Mouse (Mus musculus): ENCODE data around the gene Tmem136. TPM values are rescaled to one million over a fixed set of nuclear protein-coding genes. Genes with fewer than 3 reads are reported as not detected.

The Tmem136 gene
- polyA plus RNA-seq, 1 experiment from 2014 or later: 10.7 TPM

GRCm38 (mm10) chr9:43094828-43095227 lies 21.5 kb downstream of the Tmem136 start:
- H3K27ac ChIP-seq: no peak overlapping the region
- H3K4me2 ChIP-seq (replicated peaks): no peak overlapping the region
- no peak for ATAC-seq (ENCODE audit: low FRiP score)
- no peaks in the 10 kb centered on the region for H3K27me3 ChIP-seq
- no peak overlapping the region for H3K9ac ChIP-seq
- H3K36me3 ChIP-seq: no peaks in the 10 kb centered on the region
- no peak overlapping the region for H3K4me3 ChIP-seq
- H3K9me3 ChIP-seq (replicated peaks): no peaks in the 10 kb centered on the region
- H3K4me1 ChIP-seq: 0 out of 2 replicates have a peak, but pooled peaks cover 3% of the 10 kb centered on the region
- 94% methylated on average over 4 of the region's 4 CpGs for WGBS

- H3K4me1 ChIP-seq: 0 out of 2 replicates have a peak, but pooled peaks cover 4% of the 10 kb centered on the region
- 85% methylated on average over 3 of the region's 3 CpGs for WGBS
- no peak for ATAC-seq (ENCODE audit: low FRiP score)
Observed at GRCm38 (mm10) chr9:43093803-43094202, 22.6 kb downstream of the Tmem136 start.

GRCm38 (mm10) chr9:43085686-43086285 lies 30.6 kb downstream of the Tmem136 start:
- Histone ChIP-seq H3K9me3 (replicated peaks) (no peaks in the 10 kb centered on the region), H3K4me1 (peaks cover 6% of the 10 kb centered on the region; the same call in 1 of the 2 replicates), H3K27me3 (no peaks in the 10 kb centered on the region), H3K36me3 (no peaks in the 10 kb centered on the region), H3K4me3 (no peak overlapping the region), H3K9ac (no peak overlapping the region), H3K4me2 (replicated peaks) (no peak overlapping the region), H3K27ac (no peak overlapping the region)
- 87% methylated on average over 1 of the region's 1 CpGs for WGBS
- no peak for ATAC-seq (ENCODE audit: low FRiP score)

More at GRCm38 (mm10) chr9:43093803-43094202, 22.6 kb downstream of the Tmem136 start:
- no peak overlapping the region for H3K4me2 ChIP-seq (replicated peaks)
- H3K9me3 ChIP-seq (replicated peaks): no peaks in the 10 kb centered on the region
- H3K9ac ChIP-seq: no peak overlapping the region
- H3K4me3 ChIP-seq: no peak overlapping the region
- no peak overlapping the region for H3K27ac ChIP-seq
- H3K36me3 ChIP-seq: no peaks in the 10 kb centered on the region
- H3K27me3 ChIP-seq: no peaks in the 10 kb centered on the region

- ATAC-seq (ENCODE audit: low FRiP score): no peak
- Histone ChIP-seq H3K9me3 (replicated peaks) (no peaks in the 10 kb centered on the region), H3K36me3 (no peaks in the 10 kb centered on the region), H3K27ac (no peak overlapping the region), H3K4me3 (no peak overlapping the region), H3K4me2 (replicated peaks) (no peak overlapping the region), H3K4me1 (peaks cover 5% of the 10 kb centered on the region; the same call in 1 of the 2 replicates), H3K9ac (no peak overlapping the region), H3K27me3 (no peaks in the 10 kb centered on the region)
- WGBS: 83% methylated on average over 7 of the region's 7 CpGs
Observed at GRCm38 (mm10) chr9:43084496-43085362, 31.6 kb downstream of the Tmem136 start.

GRCm38 (mm10) chr9:43083441-43084055 lies 32.8 kb downstream of the Tmem136 start:
- Histone ChIP-seq H3K4me1 (peaks cover 3% of the 10 kb centered on the region; the same call in 1 of the 2 replicates), H3K9me3 (replicated peaks) (no peaks in the 10 kb centered on the region), H3K36me3 (no peaks in the 10 kb centered on the region), H3K27ac (no peak overlapping the region), H3K27me3 (no peaks in the 10 kb centered on the region), H3K9ac (no peak overlapping the region), H3K4me3 (no peak overlapping the region), H3K4me2 (replicated peaks) (no peak overlapping the region)
- 32% methylated on average over 7 of the region's 7 CpGs for WGBS
- ATAC-seq (ENCODE audit: low FRiP score): no peak

GRCm38 (mm10) chr9:43078711-43079110 lies 37.7 kb downstream of the Tmem136 start:
- no peak overlapping the region for H3K4me2 ChIP-seq (replicated peaks)
- no peaks in the 10 kb centered on the region for H3K36me3 ChIP-seq
- H3K4me3 ChIP-seq: no peak overlapping the region
- H3K9me3 ChIP-seq (replicated peaks): no peaks in the 10 kb centered on the region
- H3K27ac ChIP-seq: no peak overlapping the region
- H3K9ac ChIP-seq: no peak overlapping the region
- H3K27me3 ChIP-seq: no peaks in the 10 kb centered on the region
- 87% methylated on average over 3 of the region's 3 CpGs for WGBS
- ATAC-seq (ENCODE audit: low FRiP score): no peak
- peaks cover 6% of the 10 kb centered on the region; the same call in 1 of the 2 replicates for H3K4me1 ChIP-seq

GRCm38 (mm10) chr9:43076163-43076562 lies 40.2 kb downstream of the Tmem136 start:
- Histone ChIP-seq H3K4me2 (replicated peaks) (no peak overlapping the region), H3K27me3 (no peaks in the 10 kb centered on the region), H3K9ac (no peak overlapping the region), H3K4me3 (no peak overlapping the region), H3K9me3 (replicated peaks) (no peaks in the 10 kb centered on the region), H3K27ac (no peak overlapping the region), H3K36me3 (no peaks in the 10 kb centered on the region), H3K4me1 (peaks cover 7% of the 10 kb centered on the region; the same call in 1 of the 2 replicates)
- 73% methylated on average over 7 of the region's 7 CpGs for WGBS
- no peak for ATAC-seq (ENCODE audit: low FRiP score)

- Histone ChIP-seq H3K27ac (no peak overlapping the region), H3K27me3 (no peaks in the 10 kb centered on the region), H3K9ac (no peak overlapping the region), H3K4me3 (no peak overlapping the region), H3K36me3 (no peaks in the 10 kb centered on the region), H3K4me1 (peaks cover 10% of the 10 kb centered on the region; the same call in 1 of the 2 replicates), H3K9me3 (replicated peaks) (no peaks in the 10 kb centered on the region), H3K4me2 (replicated peaks) (no peak overlapping the region)
- WGBS: 100% methylated on average over 1 of the region's 1 CpGs
- ATAC-seq (ENCODE audit: low FRiP score): no peak
Observed at GRCm38 (mm10) chr9:43074611-43075010, 41.8 kb downstream of the Tmem136 start.

GRCm38 (mm10) chr9:43071741-43072140 lies 44.6 kb downstream of the Tmem136 start:
- no peak for ATAC-seq (ENCODE audit: low FRiP score)
- H3K4me2 ChIP-seq (replicated peaks): peak overlapping the region; percentile 37; the same call in 1 of the 2 replicates
- H3K27ac ChIP-seq: peak overlapping the region; percentile 84
- H3K4me1 ChIP-seq: peaks cover 23% of the 10 kb centered on the region
- H3K36me3 ChIP-seq: no peaks in the 10 kb centered on the region
- H3K27me3 ChIP-seq: no peaks in the 10 kb centered on the region
- H3K9ac ChIP-seq: no peak overlapping the region
- WGBS: 65% methylated on average over 2 of the region's 2 CpGs
- no peaks in the 10 kb centered on the region for H3K9me3 ChIP-seq (replicated peaks)
- no peak overlapping the region for H3K4me3 ChIP-seq

GRCm38 (mm10) chr9:43071176-43071575 lies 45.2 kb downstream of the Tmem136 start:
- H3K9me3 ChIP-seq (replicated peaks): no peaks in the 10 kb centered on the region
- no peaks in the 10 kb centered on the region for H3K27me3 ChIP-seq
- H3K4me3 ChIP-seq: peak overlapping the region; percentile 37
- peak overlapping the region; percentile 37 for H3K4me2 ChIP-seq (replicated peaks)
- ATAC-seq (ENCODE audit: low FRiP score): peak; percentile 86
- peak overlapping the region; percentile 51; the same call in 1 of the 2 replicates for H3K9ac ChIP-seq
- 29% methylated on average over 4 of the region's 4 CpGs for WGBS
- peaks cover 23% of the 10 kb centered on the region for H3K4me1 ChIP-seq
- H3K36me3 ChIP-seq: no peaks in the 10 kb centered on the region
- peak overlapping the region; percentile 84 for H3K27ac ChIP-seq

GRCm38 (mm10) chr9:43070566-43070965 lies 45.8 kb downstream of the Tmem136 start:
- no peaks in the 10 kb centered on the region for H3K27me3 ChIP-seq
- peak; percentile 69 for ATAC-seq (ENCODE audit: low FRiP score)
- H3K36me3 ChIP-seq: no peaks in the 10 kb centered on the region
- peak overlapping the region; percentile 84 for H3K27ac ChIP-seq
- H3K9ac ChIP-seq: peak overlapping the region; percentile 51
- 43% methylated on average over 4 of the region's 4 CpGs for WGBS
- no peaks in the 10 kb centered on the region for H3K9me3 ChIP-seq (replicated peaks)
- peak overlapping the region; percentile 37 for H3K4me3 ChIP-seq
- H3K4me2 ChIP-seq (replicated peaks): peak overlapping the region; percentile 44
- peaks cover 22% of the 10 kb centered on the region for H3K4me1 ChIP-seq

GRCm38 (mm10) chr9:43070153-43070552 lies 46.2 kb downstream of the Tmem136 start:
- Histone ChIP-seq H3K4me1 (peaks cover 22% of the 10 kb centered on the region), H3K9me3 (replicated peaks) (no peaks in the 10 kb centered on the region), H3K9ac (peak overlapping the region; percentile 51), H3K4me2 (replicated peaks) (peak overlapping the region; percentile 44), H3K27me3 (no peaks in the 10 kb centered on the region), H3K36me3 (no peaks in the 10 kb centered on the region), H3K27ac (peak overlapping the region; percentile 84), H3K4me3 (peak overlapping the region; percentile 37)
- WGBS: 55% methylated on average over 2 of the region's 2 CpGs
- peak; percentile 51; the same call in 1 of the 2 replicates for ATAC-seq (ENCODE audit: low FRiP score)
